Mouse (Mus musculus) midbrain, embryonic 15.5 days (tissue): ENCODE measurements around the gene Bank1. TPM values are rescaled to one million over a fixed set of nuclear protein-coding genes. Genes with fewer than 3 reads are reported as not detected.

ENCODE experiments used
- ATAC-seq: fragments of 200-750 bp; cut with Nextera tagmentation; replicated peaks from 2 replicates; pipeline ENCODE4 v1.8.0; 2017; ENCODE audit warnings: moderate TSS enrichment
- H3K27ac ChIP-seq: fragments of 300-500 bp; sonication (generic); 2 replicates; pipeline ENCODE4 v1.5.1; 2015; ENCODE audit warnings: mild to moderate bottlenecking, inconsistent platforms
- H3K27me3 ChIP-seq: fragments of 300-500 bp; sonication (generic); replicated peaks from 2 replicates; pipeline ENCODE4 v1.6.1; 2015; ENCODE audit warnings: inconsistent platforms
- H3K36me3 ChIP-seq: fragments of 300-500 bp; sonication (generic); replicated peaks from 2 replicates; pipeline ENCODE4 v1.6.1; 2015; ENCODE audit warnings: inconsistent platforms
- H3K4me1 ChIP-seq: fragments of 300-500 bp; sonication (generic); 2 replicates; pipeline ENCODE4 v1.6.1; 2015; ENCODE audit warnings: inconsistent platforms
- H3K4me2 ChIP-seq: fragments of 300-500 bp; sonication (generic); 2 replicates; pipeline ENCODE4 v1.6.1; 2015; ENCODE audit warnings: inconsistent platforms, mild to moderate bottlenecking, moderate library complexity
- H3K4me3 ChIP-seq: fragments of 300-500 bp; sonication (generic); 2 replicates; pipeline ENCODE4 v1.5.1; 2015; ENCODE audit warnings: mild to moderate bottlenecking, inconsistent platforms
- H3K9ac ChIP-seq: fragments of 300-500 bp; sonication (generic); 2 replicates; pipeline ENCODE4 v1.6.1; 2015; ENCODE audit warnings: mild to moderate bottlenecking, inconsistent platforms
- H3K9me3 ChIP-seq: fragments of 300-500 bp; sonication (generic); 2 replicates; pipeline ENCODE4 v1.6.1; 2016; ENCODE audit warnings: inconsistent platforms
- WGBS: fragments of 180-500 bp; shearing (Covaris S2); methylation state at CpG from one replicate; pipeline ENCODE4 v1.1.7; 2015; ENCODE audit warnings: mixed read lengths; 5-methylcytosine and 5-hydroxymethylcytosine counted together
- polyA plus RNA-seq: library from polyadenylated mRNA; unstranded; fragments of >200 nt; fragmentation: Nextera tagmentation; extraction: Ambion mirVana; gene quantifications from 2 replicates; pipeline ENCODE4 v1.2.1, GENCODE M21; 2015

The Bank1 gene
- polyA plus RNA-seq, 1 experiment from 2014 or later, result 0.41 TPM

DNA sequence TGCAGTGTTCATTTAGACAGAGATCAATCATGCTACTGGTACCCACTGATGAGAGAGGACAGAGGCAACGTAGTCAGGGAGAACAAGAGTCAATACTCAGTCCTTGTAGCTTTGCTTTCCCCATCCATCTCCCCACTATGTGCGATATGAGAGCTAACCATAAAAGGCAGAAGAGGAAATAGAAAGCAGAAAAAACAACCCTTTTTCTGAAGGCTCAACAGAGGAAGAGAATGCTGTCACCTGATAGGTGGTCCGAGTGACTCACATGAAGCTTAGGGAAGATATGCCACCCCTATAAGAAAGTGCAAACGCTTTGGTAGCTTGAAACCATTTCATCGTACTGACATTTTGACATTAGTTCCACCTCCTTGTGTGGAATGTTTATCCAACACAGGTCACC, 239.4 kb downstream of the Bank1 start:
- Histone ChIP-seq H3K36me3 (no peaks in the 10 kb centered on the region), H3K4me3 (no peak overlapping the region), H3K9me3 (no peaks in the 10 kb centered on the region), H3K4me1 (no peaks in the 10 kb centered on the region), H3K27me3 (no peaks in the 10 kb centered on the region), H3K9ac (no peak overlapping the region), H3K27ac (no peak overlapping the region), H3K4me2 (no peak overlapping the region)
- ATAC-seq, result no peak
- 86% methylated on average over 5 of the region's 5 CpGs for WGBS

DNA sequence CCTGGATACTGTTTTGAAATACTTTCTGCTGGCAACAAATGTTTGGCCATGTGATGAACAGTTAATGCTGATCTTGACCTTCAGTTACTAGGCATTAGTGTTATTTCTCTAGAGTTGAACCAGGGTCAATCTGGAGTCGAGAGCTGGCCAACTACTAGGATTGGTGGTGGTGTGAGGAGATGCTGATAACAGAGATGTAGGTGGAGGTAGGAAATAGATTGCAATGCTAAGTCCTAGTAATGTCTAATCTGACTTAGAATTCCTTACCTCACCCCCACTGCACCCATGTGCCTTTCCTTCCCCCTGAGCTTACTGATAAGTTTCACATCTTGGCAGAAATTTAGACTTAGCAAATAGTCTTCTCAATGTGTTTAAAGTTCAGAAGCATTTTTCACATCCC, 240.8 kb downstream of the Bank1 start:
- H3K36me3 ChIP-seq, result no peaks in the 10 kb centered on the region
- no peak overlapping the region for H3K4me2 ChIP-seq
- no peaks in the 10 kb centered on the region for H3K4me1 ChIP-seq
- no peaks in the 10 kb centered on the region for H3K9me3 ChIP-seq
- 93% methylated on average over 1 of the region's 1 CpGs for WGBS
- H3K9ac ChIP-seq, result no peak overlapping the region
- ATAC-seq, result no peak
- no peaks in the 10 kb centered on the region for H3K27me3 ChIP-seq
- no peak overlapping the region for H3K27ac ChIP-seq
- H3K4me3 ChIP-seq, result no peak overlapping the region

DNA sequence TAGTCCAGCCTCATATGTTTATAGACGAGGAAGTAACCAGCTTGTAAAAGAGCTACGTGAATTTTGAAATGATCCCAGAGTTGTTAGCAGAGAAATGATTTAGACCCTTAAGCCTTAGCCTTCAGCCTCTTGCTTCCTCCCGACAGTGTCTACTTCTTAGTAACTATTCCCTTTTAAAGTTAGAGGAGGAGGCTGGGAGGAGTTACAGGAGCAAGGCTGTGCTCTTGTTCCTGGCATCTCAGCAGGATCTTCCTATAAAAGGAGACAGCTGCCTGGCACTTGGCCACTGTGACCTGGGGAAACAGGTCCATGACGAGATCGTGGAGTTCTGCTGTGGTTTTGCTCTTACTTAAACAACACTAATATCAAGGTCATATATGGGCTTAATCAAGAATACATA, 241.8 kb downstream of the Bank1 start:
- Histone ChIP-seq H3K4me3 (no peak overlapping the region), H3K27ac (no peak overlapping the region), H3K4me2 (no peak overlapping the region), H3K9ac (no peak overlapping the region), H3K36me3 (no peaks in the 10 kb centered on the region), H3K4me1 (no peaks in the 10 kb centered on the region), H3K27me3 (no peaks in the 10 kb centered on the region), H3K9me3 (no peaks in the 10 kb centered on the region)
- WGBS, result 75% methylated on average over 5 of the region's 5 CpGs
- no peak for ATAC-seq

DNA sequence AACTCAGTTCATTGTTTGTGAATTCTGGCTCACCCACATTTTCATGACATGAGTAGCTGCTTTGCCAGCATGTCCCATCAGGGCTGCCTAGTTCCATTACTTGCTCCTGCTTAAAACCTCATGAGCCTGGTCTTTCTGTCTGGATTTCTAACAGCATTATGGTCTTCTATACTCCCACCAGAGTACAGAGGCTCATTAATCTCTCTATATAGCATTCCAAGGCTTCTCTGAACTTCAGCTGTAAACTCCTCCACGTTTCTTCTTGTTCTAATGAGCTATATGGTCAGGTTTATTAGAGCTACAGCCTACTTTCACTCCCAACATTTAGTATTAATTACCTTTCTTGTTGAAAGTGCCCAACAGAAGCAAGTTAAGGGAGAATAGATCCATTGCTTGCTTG, 244.6 kb downstream of the Bank1 start:
- Histone ChIP-seq H3K4me3 (no peak overlapping the region), H3K36me3 (no peaks in the 10 kb centered on the region), H3K9ac (no peak overlapping the region), H3K4me2 (no peak overlapping the region), H3K27ac (no peak overlapping the region), H3K27me3 (no peaks in the 10 kb centered on the region), H3K4me1 (no peaks in the 10 kb centered on the region), H3K9me3 (no peaks in the 10 kb centered on the region)
- no peak for ATAC-seq
- 79% methylated on average over 1 of the region's 1 CpGs for WGBS

DNA sequence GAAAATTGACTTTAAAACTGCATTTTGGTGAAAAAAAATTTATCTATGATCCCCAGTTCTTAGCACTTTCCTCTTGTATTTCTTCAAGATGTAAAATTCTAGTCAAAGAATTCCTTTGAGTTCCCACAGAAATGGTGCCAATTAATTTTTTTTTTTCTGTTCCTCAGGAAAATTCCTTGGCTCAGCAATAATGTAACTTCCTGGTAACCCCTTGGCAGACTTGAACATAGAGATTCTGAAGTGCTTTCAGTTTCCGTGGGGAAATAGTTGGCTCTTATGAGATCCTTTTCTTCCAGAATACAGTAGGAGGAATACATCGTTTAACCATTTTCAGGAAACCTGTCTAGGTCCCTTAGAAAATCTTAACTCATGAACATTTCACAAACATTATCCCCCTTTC, 247.3 kb downstream of the Bank1 start:
- Histone ChIP-seq H3K4me2 (no peak overlapping the region), H3K4me1 (no peaks in the 10 kb centered on the region), H3K9me3 (no peaks in the 10 kb centered on the region), H3K4me3 (no peak overlapping the region), H3K27ac (no peak overlapping the region), H3K27me3 (no peaks in the 10 kb centered on the region), H3K36me3 (no peaks in the 10 kb centered on the region), H3K9ac (no peak overlapping the region)
- WGBS, result 84% methylated on average over 2 of the region's 2 CpGs
- no peak for ATAC-seq

DNA sequence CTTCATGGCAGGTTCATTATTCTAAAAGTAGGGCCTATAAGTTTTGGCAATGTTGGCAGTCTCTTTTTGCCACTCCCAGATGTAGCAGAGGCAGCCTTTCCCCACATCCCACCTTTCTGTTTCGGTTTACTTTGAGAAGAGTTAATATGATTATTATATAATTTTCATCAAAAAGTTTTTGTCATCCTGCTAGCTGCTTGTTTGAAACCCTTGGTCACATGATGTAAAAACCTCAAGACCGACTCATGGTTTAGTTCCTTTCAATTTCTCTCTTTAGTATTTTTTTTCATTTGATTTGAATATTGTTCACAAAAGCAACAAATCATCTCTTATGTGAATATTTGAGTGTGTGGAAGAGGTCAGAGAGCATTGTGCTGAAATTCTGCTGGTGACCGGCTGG, 255.5 kb downstream of the Bank1 start:
- Histone ChIP-seq H3K27ac (no peak overlapping the region), H3K27me3 (no peaks in the 10 kb centered on the region), H3K4me1 (no peaks in the 10 kb centered on the region), H3K9ac (no peak overlapping the region), H3K4me2 (no peak overlapping the region), H3K36me3 (no peaks in the 10 kb centered on the region), H3K9me3 (no peaks in the 10 kb centered on the region), H3K4me3 (no peak overlapping the region)
- WGBS, result 97% methylated on average over 3 of the region's 3 CpGs
- no peak for ATAC-seq

DNA sequence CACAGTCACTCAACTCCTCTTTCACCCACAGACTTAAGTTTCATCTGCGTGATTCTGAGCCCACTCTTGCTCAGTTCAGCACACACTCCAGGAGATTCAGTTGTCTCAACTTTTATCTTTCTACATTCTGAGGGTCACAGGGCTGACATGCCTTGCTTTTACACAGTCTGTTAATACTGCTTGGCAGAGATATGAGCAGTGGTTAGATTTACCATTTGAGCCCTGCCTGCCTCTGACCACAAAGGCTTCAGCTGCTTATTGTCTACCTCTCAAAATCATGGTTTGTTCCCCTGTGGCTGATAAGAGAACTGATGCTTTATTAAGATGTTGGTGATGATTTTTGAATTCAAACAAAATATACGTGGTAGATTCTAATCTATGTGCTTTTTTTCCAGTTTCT, 264.0 kb downstream of the Bank1 start:
- no peak overlapping the region for H3K4me3 ChIP-seq
- no peak overlapping the region for H3K4me2 ChIP-seq
- 79% methylated on average over 2 of the region's 2 CpGs for WGBS
- H3K27me3 ChIP-seq, result no peaks in the 10 kb centered on the region
- H3K9ac ChIP-seq, result no peak overlapping the region
- ATAC-seq, result no peak
- no peaks in the 10 kb centered on the region for H3K4me1 ChIP-seq
- H3K36me3 ChIP-seq, result no peaks in the 10 kb centered on the region
- H3K9me3 ChIP-seq, result no peaks in the 10 kb centered on the region
- no peak overlapping the region for H3K27ac ChIP-seq

DNA sequence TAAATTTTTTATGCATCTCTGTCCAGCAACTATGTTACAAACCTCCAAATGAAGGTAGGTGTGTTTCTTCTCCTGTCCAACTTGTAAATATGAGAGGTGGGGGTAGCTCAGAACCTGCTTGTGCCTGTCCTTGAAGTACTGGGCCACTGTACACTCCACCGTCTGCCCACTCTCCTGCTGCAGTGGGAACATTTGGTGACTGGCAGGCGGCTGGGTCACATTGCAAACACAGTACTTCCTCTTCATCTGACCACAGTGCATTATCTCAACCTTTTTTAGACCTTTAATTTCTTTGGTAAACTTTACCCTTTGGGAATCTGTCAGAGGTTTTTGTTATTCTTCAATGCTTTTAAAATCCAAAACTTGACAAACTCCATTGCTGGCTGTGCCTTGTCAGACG, 275.2 kb downstream of the Bank1 start:
- no peak overlapping the region for H3K4me3 ChIP-seq
- H3K4me2 ChIP-seq, result no peak overlapping the region
- H3K9ac ChIP-seq, result no peak overlapping the region
- H3K36me3 ChIP-seq, result no peaks in the 10 kb centered on the region
- H3K27me3 ChIP-seq, result no peaks in the 10 kb centered on the region
- H3K4me1 ChIP-seq, result no peaks in the 10 kb centered on the region
- ATAC-seq, result no peak
- H3K9me3 ChIP-seq, result no peaks in the 10 kb centered on the region
- 96% methylated on average over 3 of the region's 3 CpGs for WGBS
- no peak overlapping the region for H3K27ac ChIP-seq

DNA sequence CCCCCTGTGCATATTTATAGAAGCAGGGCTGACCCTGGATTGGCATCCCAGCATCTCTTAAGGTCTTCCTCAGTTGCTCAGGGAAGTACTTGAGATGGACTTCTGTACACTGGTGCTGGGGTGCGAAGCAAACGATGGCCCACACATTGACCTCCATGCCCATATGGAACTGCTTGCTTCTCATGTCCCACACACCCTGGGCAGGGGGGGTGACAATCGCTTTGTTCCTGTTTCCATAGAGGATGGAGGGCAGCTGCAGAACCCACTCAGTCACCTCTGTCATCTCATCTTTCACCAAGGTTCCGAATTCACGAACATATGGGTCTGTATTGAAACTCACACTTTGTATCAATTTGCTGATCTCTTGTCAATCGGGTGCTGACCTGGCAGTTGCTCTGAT, 275.7 kb downstream of the Bank1 start:
- no peaks in the 10 kb centered on the region for H3K4me1 ChIP-seq
- no peaks in the 10 kb centered on the region for H3K36me3 ChIP-seq
- 96% methylated on average over 6 of the region's 6 CpGs for whole genome bisulfite sequencing
- no peak overlapping the region for H3K4me3 ChIP-seq
- H3K27ac ChIP-seq, result no peak overlapping the region
- H3K27me3 ChIP-seq, result no peaks in the 10 kb centered on the region
- H3K9ac ChIP-seq, result no peak overlapping the region
- H3K4me2 ChIP-seq, result no peak overlapping the region
- no peaks in the 10 kb centered on the region for H3K9me3 ChIP-seq
- no peak for ATAC-seq

DNA sequence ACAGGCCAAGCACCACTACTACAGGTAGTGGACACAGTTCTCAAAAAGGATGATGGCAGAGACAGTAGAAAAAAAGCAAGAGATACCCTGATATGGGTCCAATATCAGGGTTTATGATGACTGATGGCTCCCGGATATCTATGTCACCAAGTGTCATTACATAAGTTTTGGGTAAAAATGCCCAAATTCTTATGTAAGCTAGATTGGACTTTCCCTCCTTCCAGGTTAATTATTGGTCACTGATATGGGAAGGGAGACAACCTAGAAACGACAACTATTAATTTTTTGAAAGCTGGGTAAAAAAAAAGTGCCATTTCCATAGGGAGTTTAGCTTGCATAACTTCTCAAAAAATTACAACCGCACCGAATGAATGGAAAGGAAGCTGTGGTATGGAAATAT, 277.8 kb downstream of the Bank1 start:
- Histone ChIP-seq H3K27me3 (no peaks in the 10 kb centered on the region), H3K4me2 (no peak overlapping the region), H3K9ac (no peak overlapping the region), H3K36me3 (no peaks in the 10 kb centered on the region), H3K27ac (no peak overlapping the region), H3K9me3 (no peaks in the 10 kb centered on the region; the same call in 1 of the 2 replicates), H3K4me1 (no peaks in the 10 kb centered on the region), H3K4me3 (no peak overlapping the region)
- ATAC-seq, result no peak
- 91% methylated on average over 4 of the region's 4 CpGs for WGBS

DNA sequence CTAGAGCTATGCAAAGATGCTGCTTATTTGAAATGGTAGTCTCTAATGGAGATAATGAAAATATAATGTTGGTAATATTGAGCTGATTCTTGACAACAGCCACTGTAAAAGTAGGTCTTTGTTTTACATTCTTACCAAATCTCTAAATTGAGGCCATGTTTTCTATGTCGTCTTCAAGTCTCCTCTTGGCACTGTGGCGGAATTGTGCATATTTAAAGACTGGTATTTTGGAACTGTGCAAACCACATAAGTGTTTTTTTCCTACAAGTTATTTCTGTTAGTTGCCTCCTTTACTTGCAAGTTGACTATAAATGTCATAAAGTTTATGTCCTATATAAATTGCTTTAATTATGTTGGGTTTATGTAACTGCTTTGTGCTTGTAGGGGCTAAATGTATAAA, 280.5 kb downstream of the Bank1 start:
- ATAC-seq, result no peak
- Histone ChIP-seq H3K9ac (no peak overlapping the region), H3K4me1 (no peaks in the 10 kb centered on the region), H3K27ac (no peak overlapping the region), H3K4me2 (no peak overlapping the region), H3K9me3 (no peaks in the 10 kb centered on the region; the same call in 1 of the 2 replicates), H3K36me3 (no peaks in the 10 kb centered on the region), H3K27me3 (no peaks in the 10 kb centered on the region), H3K4me3 (no peak overlapping the region)
- WGBS, result 94% methylated on average over 2 of the region's 2 CpGs

DNA sequence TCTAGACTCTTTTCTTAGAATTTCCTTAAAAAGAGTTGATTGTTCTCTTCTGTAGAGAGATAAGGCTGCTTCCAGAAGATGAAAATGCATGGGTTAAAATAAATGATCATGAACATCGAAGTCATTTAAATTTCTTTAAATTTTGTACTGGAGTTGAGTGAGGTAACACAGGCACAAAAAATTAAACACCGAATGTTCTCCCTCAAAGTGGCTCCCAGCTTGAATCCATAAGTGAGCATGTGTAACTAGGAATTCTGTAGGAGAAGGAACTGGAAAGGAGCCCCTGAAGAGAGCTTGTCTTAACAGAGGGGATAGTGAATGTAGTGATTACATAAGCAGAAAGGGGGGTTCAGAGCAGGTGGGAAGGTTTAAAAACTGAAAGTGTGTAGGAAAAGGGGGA, 285.8 kb downstream of the Bank1 start:
- Histone ChIP-seq H3K9ac (no peak overlapping the region), H3K27ac (no peak overlapping the region), H3K27me3 (no peaks in the 10 kb centered on the region), H3K4me1 (no peaks in the 10 kb centered on the region), H3K4me3 (no peak overlapping the region), H3K36me3 (no peaks in the 10 kb centered on the region), H3K9me3 (no peaks in the 10 kb centered on the region; the same call in 1 of the 2 replicates), H3K4me2 (no peak overlapping the region)
- no peak for ATAC-seq
- 89% methylated on average over 2 of the region's 2 CpGs for WGBS

DNA sequence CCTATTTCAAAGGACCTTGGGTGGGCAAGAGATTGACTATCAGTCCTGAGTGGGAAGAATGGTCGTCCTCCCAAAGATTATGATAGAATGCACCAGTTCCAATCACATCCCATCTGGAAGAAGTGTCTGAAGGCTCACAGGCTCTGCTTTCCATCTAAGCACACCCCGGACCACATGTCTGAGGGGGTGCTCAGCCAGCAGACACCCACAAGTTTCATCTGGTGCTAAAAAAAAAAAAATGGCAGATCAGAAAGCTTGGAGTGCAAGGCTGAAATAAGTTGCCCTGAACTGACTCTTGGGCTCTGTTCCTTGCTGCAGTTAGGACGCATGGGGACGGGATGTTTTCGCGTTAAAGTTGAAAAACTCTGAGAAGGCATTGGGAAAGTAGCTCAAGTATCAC, 286.4 kb downstream of the Bank1 start:
- H3K27me3 ChIP-seq, result no peaks in the 10 kb centered on the region
- H3K27ac ChIP-seq, result no peak overlapping the region
- H3K4me1 ChIP-seq, result no peaks in the 10 kb centered on the region
- H3K36me3 ChIP-seq, result no peaks in the 10 kb centered on the region
- no peak overlapping the region for H3K9ac ChIP-seq
- 95% methylated on average over 6 of the region's 6 CpGs for WGBS
- ATAC-seq, result no peak
- H3K9me3 ChIP-seq, result no peaks in the 10 kb centered on the region; the same call in 1 of the 2 replicates
- H3K4me2 ChIP-seq, result no peak overlapping the region
- no peak overlapping the region for H3K4me3 ChIP-seq

DNA sequence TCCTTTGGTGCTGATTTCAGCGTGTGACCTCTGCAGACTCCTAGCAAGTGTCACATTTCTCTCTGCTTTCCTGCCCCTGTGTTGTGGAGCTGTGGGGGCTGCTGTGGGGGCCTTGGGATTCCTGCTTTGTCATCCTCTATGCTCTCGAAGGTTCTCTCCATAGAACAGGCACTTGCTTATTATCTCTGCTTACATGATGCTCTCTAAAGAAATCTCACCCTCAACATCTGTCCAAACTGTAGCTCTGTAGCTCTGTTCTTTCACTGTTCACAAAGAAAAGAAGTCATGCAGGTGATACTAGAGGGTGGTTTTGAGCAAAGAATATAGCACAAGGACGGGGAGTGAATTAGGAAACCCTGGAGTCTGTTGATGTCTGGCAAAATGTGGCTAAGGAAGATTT, 288.6 kb downstream of the Bank1 start:
- H3K9ac ChIP-seq, result no peak overlapping the region
- ATAC-seq, result no peak
- H3K27ac ChIP-seq, result no peak overlapping the region
- no peaks in the 10 kb centered on the region for H3K4me1 ChIP-seq
- H3K4me3 ChIP-seq, result no peak overlapping the region
- no peaks in the 10 kb centered on the region for H3K27me3 ChIP-seq
- no peaks in the 10 kb centered on the region for H3K36me3 ChIP-seq
- 43% methylated on average over 3 of the region's 3 CpGs for WGBS
- H3K4me2 ChIP-seq, result no peak overlapping the region
- H3K9me3 ChIP-seq, result no peaks in the 10 kb centered on the region
